Mouse (Mus musculus) neutrophil, adult 65 days (primary cell): ENCODE data around the gene Gm436. TPM values are rescaled to one million over a fixed set of nuclear protein-coding genes. Genes with fewer than 3 reads are reported as not detected.

Experiments
- total RNA-seq: library from RNA; stranded (reverse); gene quantifications from 2 replicates; pipeline ENCODE4 v1.2.4, GENCODE M21; 2023

Gene Gm436
- not detected in 2 replicates for total RNA-seq

GRCm38 (mm10) chr4:144686268-144686667 lies at the start of gene Gm436:
Gene Gm436, minus strand, starts transcription at chr4:144686368.

GRCm38 (mm10) chr4:144721304-144721703 lies 35.1 kb upstream of the Gm436 start, which contains the start of gene Gm13178:
Gene Gm13178, minus strand, starts transcription at chr4:144721404.

Other genes with a start within 250 kb of the Gm436 start
- gene 1700012P22Rik, start 247.6 kb downstream of the Gm436 start, total RNA-seq = not detected in 2 replicates
- gene Gm9944, start 233.1 kb downstream of the Gm436 start, total RNA-seq = not detected in 2 replicates
- gene Aadacl3, start 222.6 kb downstream of the Gm436 start, total RNA-seq = not detected in 2 replicates
- gene 9430007A20Rik, start 166.5 kb downstream of the Gm436 start, total RNA-seq = not detected in 2 replicates
- not detected in 2 replicates for gene Gm13124, start 121.2 kb downstream of the Gm436 start, total RNA-seq
- not detected in 2 replicates for gene Aadacl4, start 72.7 kb downstream of the Gm436 start, total RNA-seq
- not detected in 2 replicates for gene Gm13178, start 35.0 kb upstream of the Gm436 start, total RNA-seq
- gene Gm438, start 100.2 kb upstream of the Gm436 start, total RNA-seq = not detected in 2 replicates
- gene Dhrs3, start 206.5 kb upstream of the Gm436 start, total RNA-seq = 29.3 and 38.9 TPM in 2 replicates